Mouse (Mus musculus) bone marrow macrophage, adult 2 months (primary cell): ENCODE measurements around the gene Ppfia3.

Experiments
- CTCF ChIP-seq: IDR thresholded peaks from 2 replicates; pipeline ENCODE4 v1.5.1; 2012; ENCODE audit warnings: low read depth, mild to moderate bottlenecking, low read length, moderate library complexity
- POLR2A ChIP-seq: IDR thresholded peaks from 2 replicates; pipeline ENCODE4 v1.6.1; 2012; ENCODE audit warnings: mild to moderate bottlenecking, low read depth, low read length, borderline replicate concordance

DNA sequence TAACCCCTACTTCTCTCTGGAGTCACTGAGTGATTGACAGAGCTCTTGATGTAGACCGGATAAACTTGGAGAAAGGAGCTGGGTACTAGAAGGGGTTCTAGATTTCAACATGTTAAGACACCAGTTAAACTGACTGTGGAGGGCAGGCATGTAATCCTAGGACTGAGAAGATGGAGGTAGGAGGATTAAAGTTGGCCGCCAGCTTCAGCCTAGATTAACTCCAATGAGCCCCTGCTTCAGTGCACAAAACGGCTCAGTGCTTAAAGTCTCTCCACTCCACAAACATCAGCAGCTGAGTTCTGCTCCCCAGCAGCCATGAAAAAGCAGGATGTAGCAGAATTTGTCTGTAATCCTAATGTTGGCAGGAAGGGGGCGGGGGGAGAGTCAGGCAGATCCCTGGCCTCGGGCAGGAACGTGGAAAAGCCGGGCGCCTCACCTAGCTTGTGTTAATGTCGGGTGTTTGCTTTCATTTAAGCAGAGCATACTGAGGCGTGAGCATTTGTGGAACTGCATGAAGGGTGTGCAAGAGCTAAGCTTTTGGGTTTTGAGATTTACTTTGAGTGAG, 34.8 kb upstream of the Ppfia3 start:
- no peak for TF ChIP-seq CTCF
- TF ChIP-seq POLR2A, result no peak
